Mouse (Mus musculus): ENCODE results near the gene Nos1ap.

- TF ChIP-seq CTCF (IDR thresholded peaks at IDR 0.05; ENCODE audit: low read depth, low read length) (no peak), POLR2A (IDR thresholded peaks at IDR 0.05; ENCODE audit: borderline replicate concordance, low read depth, low read length) (no peak)
Observed at GRCm38 (mm10) chr1:170545286-170545685, 44.4 kb downstream of the Nos1ap start.
